Mouse (Mus musculus): ENCODE results near the gene Magi3. TPM values are rescaled to one million over a fixed set of nuclear protein-coding genes. Genes with fewer than 3 reads are reported as not detected.
A peak's percentile ranks its signal among the peaks of the same experiment; 100 is the strongest.

Magi3 gene
- polyA plus RNA-seq, 1 experiment from 2014 or later = 4.7 TPM

GRCm38 (mm10) chr3:104020101-104020500 lies 200.1 kb downstream of the Magi3 start:
- Histone ChIP-seq H3K4me2 (ENCODE audit: low read length) (no peak overlapping the region), H3K4me3 (ENCODE audit: low read length) (no peak overlapping the region), H3K4me1 (ENCODE audit: control insufficient read depth, insufficient read depth, low read depth, low read length) (no peaks in the 10 kb centered on the region), H3K27ac (ENCODE audit: low read depth, low read length) (no peak overlapping the region), H3K9me3 (ENCODE audit: control insufficient read depth, low read length) (no peaks in the 10 kb centered on the region), H3K27me3 (replicated peaks; ENCODE audit: control insufficient read depth, insufficient read depth, low read length) (no peaks in the 10 kb centered on the region), H3K36me3 (ENCODE audit: control insufficient read depth, insufficient read depth, low read length) (peaks cover 5% of the 10 kb centered on the region; the same call in 1 of the 2 replicates), H3K9ac (ENCODE audit: low read depth, low read length) (no peak overlapping the region)
- 94% methylated on average over 12 of the region's 12 CpGs for WGBS
- ATAC-seq = no peak

DNA sequence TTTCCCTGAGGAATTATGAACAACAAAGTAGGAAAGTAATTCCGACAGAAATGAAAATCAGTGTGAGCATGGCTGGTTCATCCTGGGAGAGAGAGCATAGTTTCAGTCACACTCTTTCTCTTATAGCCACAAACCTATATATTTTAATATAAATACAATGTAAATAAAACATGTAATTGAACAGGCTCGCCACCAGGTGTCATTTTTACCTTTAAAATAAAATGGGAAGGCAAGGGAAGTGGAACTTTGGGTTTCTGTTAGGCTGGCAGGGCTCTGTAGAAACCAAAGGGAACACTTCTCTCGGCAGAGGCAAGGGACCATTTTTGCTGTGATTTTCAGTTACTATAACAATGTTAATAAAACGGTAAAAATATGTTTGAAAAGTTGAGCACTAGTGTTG lies 200.7 kb downstream of the Magi3 start:
- ATAC-seq = no peak
- WGBS = 64% methylated on average over 4 of the region's 4 CpGs
- Histone ChIP-seq H3K9ac (ENCODE audit: low read depth, low read length) (no peak overlapping the region), H3K9me3 (ENCODE audit: control insufficient read depth, low read length) (no peaks in the 10 kb centered on the region), H3K36me3 (ENCODE audit: control insufficient read depth, insufficient read depth, low read length) (peaks cover 5% of the 10 kb centered on the region; the same call in 1 of the 2 replicates), H3K4me2 (ENCODE audit: low read length) (no peak overlapping the region), H3K4me3 (ENCODE audit: low read length) (no peak overlapping the region), H3K4me1 (ENCODE audit: control insufficient read depth, insufficient read depth, low read depth, low read length) (no peaks in the 10 kb centered on the region), H3K27ac (ENCODE audit: low read depth, low read length) (no peak overlapping the region), H3K27me3 (replicated peaks; ENCODE audit: control insufficient read depth, insufficient read depth, low read length) (no peaks in the 10 kb centered on the region)

- Histone ChIP-seq H3K9ac (ENCODE audit: low read depth, low read length) (no peak overlapping the region), H3K36me3 (ENCODE audit: control insufficient read depth, insufficient read depth, low read length) (peaks cover 5% of the 10 kb centered on the region; the same call in 1 of the 2 replicates), H3K27ac (ENCODE audit: low read depth, low read length) (no peak overlapping the region), H3K9me3 (ENCODE audit: control insufficient read depth, low read length) (no peaks in the 10 kb centered on the region), H3K4me2 (ENCODE audit: low read length) (no peak overlapping the region), H3K4me3 (ENCODE audit: low read length) (no peak overlapping the region), H3K27me3 (replicated peaks; ENCODE audit: control insufficient read depth, insufficient read depth, low read length) (no peaks in the 10 kb centered on the region), H3K4me1 (ENCODE audit: control insufficient read depth, insufficient read depth, low read depth, low read length) (no peaks in the 10 kb centered on the region)
- 56% methylated on average over 3 of the region's 3 CpGs for WGBS
- ATAC-seq = no peak
Observed at GRCm38 (mm10) chr3:104017931-104018330, 202.2 kb downstream of the Magi3 start.

DNA sequence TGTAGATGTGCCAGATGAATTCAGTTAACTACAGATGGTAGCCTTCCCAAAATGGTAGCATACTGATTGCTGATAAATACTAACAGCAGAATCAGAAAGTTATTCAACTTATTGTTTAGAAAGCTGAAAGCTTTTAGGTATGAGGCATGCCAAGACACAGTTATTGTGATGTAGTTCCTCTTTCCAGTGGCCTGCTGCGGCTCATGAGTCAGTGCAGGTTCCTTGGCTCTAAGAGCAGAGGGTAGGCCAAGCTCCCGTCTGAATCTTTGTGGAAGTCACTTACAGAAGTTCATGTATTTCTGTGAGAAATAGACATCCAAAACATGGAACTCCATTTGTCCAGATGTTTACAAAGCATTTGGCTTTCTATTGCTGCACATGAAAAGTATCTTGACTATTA lies 208.2 kb downstream of the Magi3 start:
- Histone ChIP-seq H3K27ac (ENCODE audit: low read depth, low read length) (no peak overlapping the region), H3K4me2 (ENCODE audit: low read length) (no peak overlapping the region), H3K9ac (ENCODE audit: low read depth, low read length) (no peak overlapping the region), H3K36me3 (ENCODE audit: control insufficient read depth, insufficient read depth, low read length) (peaks cover 5% of the 10 kb centered on the region), H3K9me3 (ENCODE audit: control insufficient read depth, low read length) (no peaks in the 10 kb centered on the region), H3K4me1 (ENCODE audit: control insufficient read depth, insufficient read depth, low read depth, low read length) (no peaks in the 10 kb centered on the region), H3K27me3 (replicated peaks; ENCODE audit: control insufficient read depth, insufficient read depth, low read length) (no peaks in the 10 kb centered on the region), H3K4me3 (ENCODE audit: low read length) (no peak overlapping the region)
- no peak for ATAC-seq
- 83% methylated on average over 2 of the region's 2 CpGs for WGBS

- ATAC-seq = no peak
- no peaks in the 10 kb centered on the region for H3K4me1 ChIP-seq (ENCODE audit: control insufficient read depth, insufficient read depth, low read depth, low read length)
- H3K9me3 ChIP-seq (ENCODE audit: control insufficient read depth, low read length) = no peaks in the 10 kb centered on the region
- no peak overlapping the region for H3K4me3 ChIP-seq (ENCODE audit: low read length)
- H3K4me2 ChIP-seq (ENCODE audit: low read length) = no peak overlapping the region
- no peak overlapping the region for H3K27ac ChIP-seq (ENCODE audit: low read depth, low read length)
- H3K27me3 ChIP-seq (replicated peaks; ENCODE audit: control insufficient read depth, insufficient read depth, low read length) = no peaks in the 10 kb centered on the region
- WGBS = 94% methylated on average over 5 of the region's 5 CpGs
- H3K9ac ChIP-seq (ENCODE audit: low read depth, low read length) = no peak overlapping the region
- peaks cover 5% of the 10 kb centered on the region; the same call in 1 of the 2 replicates for H3K36me3 ChIP-seq (ENCODE audit: control insufficient read depth, insufficient read depth, low read length)
Observed at GRCm38 (mm10) chr3:104009924-104010662, 210.1 kb downstream of the Magi3 start.

GRCm38 (mm10) chr3:104007479-104007878 lies 212.7 kb downstream of the Magi3 start:
- H3K27ac ChIP-seq (ENCODE audit: low read depth, low read length) = no peak overlapping the region
- no peaks in the 10 kb centered on the region for H3K9me3 ChIP-seq (ENCODE audit: control insufficient read depth, low read length)
- no peak overlapping the region for H3K4me2 ChIP-seq (ENCODE audit: low read length)
- WGBS = 49% methylated on average over 8 of the region's 8 CpGs
- no peaks in the 10 kb centered on the region for H3K4me1 ChIP-seq (ENCODE audit: control insufficient read depth, insufficient read depth, low read depth, low read length)
- H3K4me3 ChIP-seq (ENCODE audit: low read length) = no peak overlapping the region
- H3K9ac ChIP-seq (ENCODE audit: low read depth, low read length) = no peak overlapping the region
- peak; percentile 30; the same call in 1 of the 2 replicates for ATAC-seq
- peaks cover 5% of the 10 kb centered on the region; the same call in 1 of the 2 replicates for H3K36me3 ChIP-seq (ENCODE audit: control insufficient read depth, insufficient read depth, low read length)
- H3K27me3 ChIP-seq (replicated peaks; ENCODE audit: control insufficient read depth, insufficient read depth, low read length) = no peaks in the 10 kb centered on the region

- no peak overlapping the region for H3K4me2 ChIP-seq (ENCODE audit: low read length)
- H3K27me3 ChIP-seq (replicated peaks; ENCODE audit: control insufficient read depth, insufficient read depth, low read length) = no peaks in the 10 kb centered on the region
- H3K4me3 ChIP-seq (ENCODE audit: low read length) = no peak overlapping the region
- H3K4me1 ChIP-seq (ENCODE audit: control insufficient read depth, insufficient read depth, low read depth, low read length) = no peaks in the 10 kb centered on the region
- peaks cover 5% of the 10 kb centered on the region; the same call in 1 of the 2 replicates for H3K36me3 ChIP-seq (ENCODE audit: control insufficient read depth, insufficient read depth, low read length)
- no peak overlapping the region for H3K9ac ChIP-seq (ENCODE audit: low read depth, low read length)
- 63% methylated on average over 8 of the region's 8 CpGs for WGBS
- H3K27ac ChIP-seq (ENCODE audit: low read depth, low read length) = no peak overlapping the region; the same call in 1 of the 2 replicates
- no peaks in the 10 kb centered on the region for H3K9me3 ChIP-seq (ENCODE audit: control insufficient read depth, low read length)
- ATAC-seq = 0 out of 2 replicates have a peak, but pooled peaks have one; percentile 42
Observed at GRCm38 (mm10) chr3:104006896-104007466, 213.2 kb downstream of the Magi3 start.

GRCm38 (mm10) chr3:103998724-103999123 lies 221.4 kb downstream of the Magi3 start:
- Histone ChIP-seq H3K9me3 (ENCODE audit: control insufficient read depth, low read length) (no peaks in the 10 kb centered on the region), H3K4me1 (ENCODE audit: control insufficient read depth, insufficient read depth, low read depth, low read length) (no peaks in the 10 kb centered on the region), H3K9ac (ENCODE audit: low read depth, low read length) (no peak overlapping the region), H3K27me3 (replicated peaks; ENCODE audit: control insufficient read depth, insufficient read depth, low read length) (no peaks in the 10 kb centered on the region), H3K4me3 (ENCODE audit: low read length) (no peak overlapping the region), H3K36me3 (ENCODE audit: control insufficient read depth, insufficient read depth, low read length) (peaks cover 28% of the 10 kb centered on the region), H3K27ac (ENCODE audit: low read depth, low read length) (no peak overlapping the region), H3K4me2 (ENCODE audit: low read length) (no peak overlapping the region)
- no peak for ATAC-seq
- WGBS = 98% methylated on average over 4 of the region's 4 CpGs

DNA sequence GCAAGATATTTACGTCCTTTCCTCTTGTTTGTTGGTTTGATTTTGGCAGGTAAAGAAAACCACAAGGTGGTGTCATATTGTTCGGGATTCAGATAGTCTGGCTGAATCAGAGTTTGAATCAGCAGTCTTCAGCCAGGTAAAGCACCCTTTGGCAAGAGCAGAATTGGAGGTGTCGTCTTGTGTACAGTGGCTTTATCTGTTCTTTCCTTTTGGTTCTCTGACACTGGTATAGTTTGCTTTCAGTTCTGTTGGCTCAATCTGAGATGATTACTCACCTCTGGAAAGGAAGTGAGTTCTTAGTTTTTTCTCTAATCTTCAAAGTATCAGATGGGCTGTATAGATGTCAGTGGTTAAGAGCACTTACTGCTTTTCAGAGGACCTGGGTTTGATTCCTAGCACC lies 228.9 kb downstream of the Magi3 start:
- Histone ChIP-seq H3K36me3 (ENCODE audit: control insufficient read depth, insufficient read depth, low read length) (peaks cover 31% of the 10 kb centered on the region), H3K4me2 (ENCODE audit: low read length) (no peak overlapping the region), H3K27me3 (replicated peaks; ENCODE audit: control insufficient read depth, insufficient read depth, low read length) (no peaks in the 10 kb centered on the region), H3K4me1 (ENCODE audit: control insufficient read depth, insufficient read depth, low read depth, low read length) (no peaks in the 10 kb centered on the region), H3K4me3 (ENCODE audit: low read length) (no peak overlapping the region), H3K9ac (ENCODE audit: low read depth, low read length) (no peak overlapping the region), H3K9me3 (ENCODE audit: control insufficient read depth, low read length) (no peaks in the 10 kb centered on the region), H3K27ac (ENCODE audit: low read depth, low read length) (no peak overlapping the region)
- 95% methylated on average over 3 of the region's 3 CpGs for WGBS
- ATAC-seq = no peak

All from hindbrain, embryonic 16.5 days (tissue).